Mouse (Mus musculus): ENCODE data around the gene Agpat1. TPM values are rescaled to one million over a fixed set of nuclear protein-coding genes. Genes with fewer than 3 reads are reported as not detected.

Agpat1 gene
- polyA plus RNA-seq, 2 experiments, result 19.0 to 35.9 TPM

DNA sequence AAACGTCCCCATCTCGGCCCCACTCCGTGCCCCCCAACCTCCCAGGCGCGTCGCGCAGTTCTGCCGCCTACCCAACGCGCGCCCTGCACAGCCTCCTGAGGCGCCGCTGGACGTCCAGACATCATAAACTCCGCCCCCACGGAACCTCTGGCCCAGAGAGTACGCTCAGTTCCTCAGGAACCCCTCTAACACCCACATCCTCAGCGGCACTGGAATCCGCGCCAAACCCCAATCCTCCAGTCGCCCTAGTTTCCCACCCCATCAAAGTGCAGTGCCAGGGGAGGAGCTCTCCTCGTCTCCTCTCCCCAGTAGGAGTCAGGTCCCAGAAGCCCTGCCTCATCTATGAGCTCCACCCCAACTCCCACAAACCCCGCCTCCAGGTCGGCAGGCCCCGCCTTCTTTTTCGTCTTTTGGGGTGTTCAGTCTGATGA is 28.2 kb downstream of the Agpat1 start:
- TF ChIP-seq EP300 (IDR thresholded peaks at IDR 0.05; ENCODE audit: low read depth) (no peak), CTCF (IDR thresholded peaks at IDR 0.05; ENCODE audit: low read depth) (no peak)
- 0% methylated on average over 26 of the region's 26 CpGs for WGBS (ENCODE audit: insufficient replicate concordance)
- H3K36me3 ChIP-seq (replicated peaks; ENCODE audit: control insufficient read depth, insufficient read depth, low read depth), result no peaks in the 10 kb centered on the region
- peaks cover 0 to 4% of the 10 kb centered on the region in 2 experiments; a peak in 2 of 4 replicates for H3K4me1 ChIP-seq (replicated peaks; ENCODE audit: control insufficient read depth in 2 of 2, insufficient read depth in 2 of 2, low read length in 1 of 2)
- H3K9me3 ChIP-seq (ENCODE audit: control insufficient read depth, low read length), result no peaks in the 10 kb centered on the region
- peak; percentile 40; the same call in 1 of the 2 replicates for ATAC-seq (ENCODE audit: insufficient read depth)
- H3K27me3 ChIP-seq (ENCODE audit: control insufficient read depth, insufficient read depth, low read length), result peaks cover 51% of the 10 kb centered on the region
- DNase-seq (ENCODE audit: low read depth in 3 of 3, low spot score in 3 of 3), result peak; percentile 42 to 49 (median 44)
- peak overlapping the region; percentile 4 to 32; a peak in 2 of 4 replicates for H3K4me3 ChIP-seq (ENCODE audit: insufficient read depth in 1 of 2, low read depth in 2 of 2, low read length in 2 of 2)
- peak overlapping the region; percentile 60 for H3K4me2 ChIP-seq (ENCODE audit: low read depth)
- H3K9ac ChIP-seq (replicated peaks), result no peak overlapping the region
- H3K27ac ChIP-seq, result no peak overlapping the region

DNA sequence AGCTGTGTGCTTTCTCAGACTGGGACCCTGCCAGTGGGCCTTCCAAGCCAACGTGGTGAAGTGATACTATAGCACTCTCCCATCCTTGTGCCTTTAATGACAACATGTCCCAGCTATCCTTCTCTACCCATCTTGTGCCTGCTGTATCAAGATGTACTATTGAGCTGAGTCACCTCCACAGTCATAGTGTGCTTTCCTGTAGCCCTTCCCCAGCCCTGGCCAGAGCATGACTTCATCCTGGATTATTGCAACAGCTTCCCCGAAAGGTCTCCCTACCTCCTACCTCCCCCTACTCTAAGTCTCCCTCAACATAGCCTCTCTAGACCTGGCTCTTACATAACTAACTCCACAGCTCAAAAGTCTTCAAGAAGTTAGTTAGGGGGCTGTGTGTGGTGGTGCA is 31.6 kb downstream of the Agpat1 start:
- H3K27ac ChIP-seq, result no peak overlapping the region
- no peaks in the 10 kb centered on the region for H3K36me3 ChIP-seq (replicated peaks; ENCODE audit: control insufficient read depth, insufficient read depth, low read depth)
- H3K4me1 ChIP-seq (replicated peaks; ENCODE audit: control insufficient read depth in 2 of 2, insufficient read depth in 2 of 2, low read length in 1 of 2), result peaks cover 0 to 4% of the 10 kb centered on the region in 2 experiments; a peak in 1 of 4 replicates
- H3K9me3 ChIP-seq (ENCODE audit: control insufficient read depth, low read length), result no peaks in the 10 kb centered on the region
- TF ChIP-seq CTCF (IDR thresholded peaks at IDR 0.05; ENCODE audit: low read depth) (no peak), EP300 (IDR thresholded peaks at IDR 0.05; ENCODE audit: low read depth) (no peak)
- 37% methylated on average over 2 of the region's 2 CpGs for WGBS (ENCODE audit: insufficient replicate concordance)
- DNase-seq (ENCODE audit: low read depth in 3 of 3, low spot score in 3 of 3), result no peak
- ATAC-seq (ENCODE audit: insufficient read depth), result no peak
- H3K27me3 ChIP-seq (ENCODE audit: control insufficient read depth, insufficient read depth, low read length), result peaks cover 23% of the 10 kb centered on the region
- H3K4me3 ChIP-seq (ENCODE audit: insufficient read depth in 1 of 2, low read depth in 2 of 2, low read length in 2 of 2), result no peak overlapping the region
- H3K9ac ChIP-seq (replicated peaks), result no peak overlapping the region
- H3K4me2 ChIP-seq (ENCODE audit: low read depth), result no peak overlapping the region

- Histone ChIP-seq H3K9ac (replicated peaks) (no peak overlapping the region), H3K4me2 (ENCODE audit: low read depth) (no peak overlapping the region), H3K27ac (no peak overlapping the region), H3K36me3 (replicated peaks; ENCODE audit: control insufficient read depth, insufficient read depth, low read depth) (no peaks in the 10 kb centered on the region), H3K9me3 (ENCODE audit: control insufficient read depth, low read length) (no peaks in the 10 kb centered on the region), H3K4me1 (replicated peaks; ENCODE audit: control insufficient read depth in 2 of 2, insufficient read depth in 2 of 2, low read length in 1 of 2) (no peaks in the 10 kb centered on the region), H3K27me3 (ENCODE audit: control insufficient read depth, insufficient read depth, low read length) (peaks cover 5% of the 10 kb centered on the region), H3K4me3 (ENCODE audit: insufficient read depth in 1 of 2, low read depth in 2 of 2, low read length in 2 of 2) (no peak overlapping the region)
- DNase-seq (ENCODE audit: low read depth in 3 of 3, low spot score in 3 of 3) (no peak), ATAC-seq (ENCODE audit: insufficient read depth) (no peak)
- WGBS (ENCODE audit: insufficient replicate concordance), result 50% methylated on average over 3 of the region's 3 CpGs
- no peak for TF ChIP-seq CTCF (IDR thresholded peaks at IDR 0.05; ENCODE audit: low read depth)
- TF ChIP-seq EP300 (IDR thresholded peaks at IDR 0.05; ENCODE audit: low read depth), result no peak
Measured at GRCm38 (mm10) chr17:34637459-34637858, 33.4 kb downstream of the Agpat1 start.

GRCm38 (mm10) chr17:34639461-34640255 is 35.6 kb downstream of the Agpat1 start:
- H3K27me3 ChIP-seq (ENCODE audit: control insufficient read depth, insufficient read depth, low read length), result no peaks in the 10 kb centered on the region; the same call in 1 of the 2 replicates
- H3K4me2 ChIP-seq (ENCODE audit: low read depth), result no peak overlapping the region
- no peaks in the 10 kb centered on the region for H3K9me3 ChIP-seq (ENCODE audit: control insufficient read depth, low read length)
- H3K36me3 ChIP-seq (replicated peaks; ENCODE audit: control insufficient read depth, insufficient read depth, low read depth), result no peaks in the 10 kb centered on the region
- WGBS (ENCODE audit: insufficient replicate concordance), result 63% methylated on average over 7 of the region's 7 CpGs
- ATAC-seq (ENCODE audit: insufficient read depth) (no peak), DNase-seq (ENCODE audit: low read depth in 3 of 3, low spot score in 3 of 3) (peak in 1 of 3 experiments; percentile 19)
- no peak for TF ChIP-seq EP300 (IDR thresholded peaks at IDR 0.05; ENCODE audit: low read depth)
- no peak for TF ChIP-seq CTCF (IDR thresholded peaks at IDR 0.05; ENCODE audit: low read depth)
- H3K9ac ChIP-seq (replicated peaks), result no peak overlapping the region
- no peak overlapping the region for H3K4me3 ChIP-seq (ENCODE audit: insufficient read depth in 1 of 2, low read depth in 2 of 2, low read length in 2 of 2)
- 0 out of 4 replicates have a peak, but pooled peaks cover 0 to 3% of the 10 kb centered on the region in 2 experiments for H3K4me1 ChIP-seq (replicated peaks; ENCODE audit: control insufficient read depth in 2 of 2, insufficient read depth in 2 of 2, low read length in 1 of 2)
- no peak overlapping the region for H3K27ac ChIP-seq
